Mouse (Mus musculus): ENCODE results near the gene Sohlh2. TPM values are rescaled to one million over a fixed set of nuclear protein-coding genes. Genes with fewer than 3 reads are reported as not detected.

The Sohlh2 gene
- polyA plus RNA-seq, 1 experiment, result not detected

DNA sequence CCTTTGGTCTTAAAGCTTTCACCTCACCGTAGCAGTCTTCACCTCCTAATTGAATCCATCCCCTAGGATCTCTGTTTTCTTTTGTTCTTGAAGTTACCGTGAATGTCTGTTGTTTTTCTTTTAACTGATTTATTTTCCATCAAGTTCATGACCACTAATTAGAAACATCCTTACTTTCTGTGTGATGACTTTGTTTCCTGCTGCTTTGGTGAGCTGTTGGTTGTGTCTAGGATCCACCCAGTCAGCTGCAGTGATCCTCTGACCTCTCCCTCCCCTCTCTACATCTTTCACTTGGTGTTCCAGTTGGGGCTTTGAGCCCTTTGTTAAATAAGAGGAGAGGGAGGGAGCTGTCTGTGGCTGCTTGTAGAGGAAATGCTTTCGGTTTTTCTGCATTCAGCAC lies 33.7 kb upstream of the Sohlh2 start:
- H3K4me3 ChIP-seq (ENCODE audit: extremely low read depth, insufficient read depth, insufficient read length), result no peak overlapping the region
- H3K4me1 ChIP-seq (ENCODE audit: control insufficient read depth, insufficient read depth, insufficient read length), result no peaks in the 10 kb centered on the region
- TF ChIP-seq POLR2A (IDR thresholded peaks at IDR 0.05; ENCODE audit: low read depth, low read length) (no peak), CTCF (IDR thresholded peaks at IDR 0.05; ENCODE audit: extremely low read depth, insufficient read depth, insufficient read length, insufficient replicate concordance) (no peak)
- no peak overlapping the region for H3K27ac ChIP-seq (ENCODE audit: insufficient read depth, low read length)
- H3K27me3 ChIP-seq (ENCODE audit: control insufficient read depth, insufficient read depth, low read length), result no peaks in the 10 kb centered on the region
- no peaks in the 10 kb centered on the region for H3K36me3 ChIP-seq (ENCODE audit: control insufficient read depth, insufficient read depth, low read length)
- no peak for DNase-seq (ENCODE audit: low read depth in 1 of 2, low spot score in 2 of 2)
- WGBS, result 50% methylated on average over 3 of the region's 3 CpGs

DNA sequence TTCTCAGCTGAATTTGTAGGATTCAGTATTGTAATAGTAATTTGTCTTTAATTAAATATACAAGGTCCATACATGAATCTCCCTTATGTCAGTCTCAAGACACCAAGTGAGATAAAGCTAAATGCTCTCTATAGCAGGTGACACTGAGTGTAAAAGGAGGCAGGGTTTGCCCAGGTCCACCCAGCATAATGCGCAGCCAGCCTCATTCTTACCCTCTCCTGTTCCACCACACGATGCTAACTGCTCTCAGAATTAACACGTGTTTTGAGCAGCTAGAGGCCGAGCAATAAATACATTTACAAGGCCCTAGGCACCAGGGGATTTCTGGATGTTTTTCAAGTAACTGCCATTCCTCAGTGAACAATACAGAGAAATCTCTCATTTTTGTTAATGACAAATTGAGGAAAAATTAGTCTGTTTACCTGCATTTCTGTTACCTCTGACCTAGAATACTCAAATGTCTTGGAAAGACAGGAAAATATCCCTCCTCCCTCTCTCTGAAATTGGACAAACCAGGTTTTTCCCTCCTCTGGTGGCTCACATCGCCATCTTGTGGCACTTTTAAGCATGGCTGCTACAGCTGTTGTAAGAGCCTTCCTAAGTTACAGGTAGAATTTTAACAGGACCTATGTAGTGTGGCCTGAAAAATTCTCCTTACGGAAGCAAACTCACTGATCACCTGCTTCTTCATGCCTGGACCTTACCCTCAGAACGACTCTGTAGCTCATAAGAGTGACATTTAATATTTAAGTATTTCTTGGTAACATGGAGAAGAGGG lies 30.0 kb upstream of the Sohlh2 start:
- WGBS, result 46% methylated on average over 7 of the region's 7 CpGs
- no peak for DNase-seq (ENCODE audit: low read depth in 1 of 2, low spot score in 2 of 2)

DNA sequence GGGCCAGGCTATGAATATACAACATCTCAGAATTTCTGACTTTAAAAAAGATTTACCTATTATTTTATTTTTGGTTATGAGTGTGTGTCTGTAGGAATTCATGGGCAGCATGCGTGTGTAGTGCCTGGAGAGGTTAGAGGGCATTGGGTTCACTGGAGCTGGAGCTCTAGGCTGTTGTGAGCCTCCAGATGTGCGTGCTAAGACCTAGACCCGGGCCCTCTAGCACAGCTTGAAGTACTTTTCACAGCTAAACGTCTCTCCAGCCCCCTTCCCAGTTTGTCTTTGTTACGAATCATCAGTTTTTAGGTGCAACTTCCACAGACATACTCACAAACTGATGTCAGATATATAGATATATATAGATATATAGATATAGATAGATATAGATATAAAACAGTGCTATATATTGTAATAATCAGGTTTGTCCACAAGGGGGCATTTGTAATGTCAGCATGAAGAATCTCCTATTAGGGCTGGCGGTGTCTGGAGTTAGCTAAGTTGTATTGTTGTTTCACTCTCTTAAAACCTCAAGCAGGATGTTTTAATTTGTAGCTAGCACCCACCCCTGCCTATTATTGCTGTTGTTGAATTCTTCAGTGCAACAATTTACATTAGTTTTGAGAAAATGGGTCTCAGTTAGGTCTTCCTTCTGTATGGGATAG lies 29.0 kb upstream of the Sohlh2 start:
- Histone ChIP-seq H3K27me3 (ENCODE audit: control insufficient read depth, insufficient read depth, low read length) (no peaks in the 10 kb centered on the region), H3K36me3 (ENCODE audit: control insufficient read depth, insufficient read depth, low read length) (no peaks in the 10 kb centered on the region), H3K4me3 (ENCODE audit: extremely low read depth, insufficient read depth, insufficient read length) (no peak overlapping the region), H3K4me1 (ENCODE audit: control insufficient read depth, insufficient read depth, insufficient read length) (no peaks in the 10 kb centered on the region), H3K27ac (ENCODE audit: insufficient read depth, low read length) (no peak overlapping the region)
- DNase-seq (ENCODE audit: low read depth in 1 of 2, low spot score in 2 of 2), result peak in 1 of 2 experiments; percentile 4
- no peak for TF ChIP-seq CTCF (IDR thresholded peaks at IDR 0.05; ENCODE audit: extremely low read depth, insufficient read depth, insufficient read length, insufficient replicate concordance)
- WGBS, result 70% methylated on average over 6 of the region's 6 CpGs

More for the DNA sequence above, 30.0 kb upstream of the Sohlh2 start:
- Histone ChIP-seq H3K36me3 (ENCODE audit: control insufficient read depth, insufficient read depth, low read length) (no peaks in the 10 kb centered on the region), H3K4me3 (ENCODE audit: extremely low read depth, insufficient read depth, insufficient read length) (no peak overlapping the region), H3K27ac (ENCODE audit: insufficient read depth, low read length) (no peak overlapping the region), H3K27me3 (ENCODE audit: control insufficient read depth, insufficient read depth, low read length) (no peaks in the 10 kb centered on the region), H3K4me1 (ENCODE audit: control insufficient read depth, insufficient read depth, insufficient read length) (no peaks in the 10 kb centered on the region)
- TF ChIP-seq CTCF (IDR thresholded peaks at IDR 0.05; ENCODE audit: extremely low read depth, insufficient read depth, insufficient read length, insufficient replicate concordance) (no peak; the same call in 1 of the 2 replicates), POLR2A (IDR thresholded peaks at IDR 0.05; ENCODE audit: low read depth, low read length) (no peak)

DNA sequence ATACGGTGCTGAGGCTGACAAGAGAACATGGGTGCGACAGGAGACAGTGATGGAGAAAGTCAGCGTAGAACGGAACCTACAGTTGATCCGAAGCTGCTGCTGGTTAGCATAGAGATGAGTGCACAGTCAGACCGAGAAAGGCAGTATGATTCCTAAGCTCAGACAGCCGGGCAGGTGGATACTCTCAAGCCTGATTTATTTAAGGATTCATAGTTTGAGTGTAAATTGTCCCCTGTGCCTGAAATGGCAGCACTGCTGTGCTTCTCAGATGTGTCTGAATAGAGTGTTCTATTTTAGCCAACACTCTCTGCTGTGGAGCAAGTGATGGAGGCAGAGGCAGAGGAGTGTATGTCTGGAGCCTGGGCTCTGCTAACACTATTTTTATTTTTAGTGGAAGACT lies 27.7 kb upstream of the Sohlh2 start:
- no peaks in the 10 kb centered on the region for H3K36me3 ChIP-seq (ENCODE audit: control insufficient read depth, insufficient read depth, low read length)
- DNase-seq (ENCODE audit: low read depth in 1 of 2, low spot score in 2 of 2), result no peak
- H3K4me3 ChIP-seq (ENCODE audit: extremely low read depth, insufficient read depth, insufficient read length), result no peak overlapping the region
- 90% methylated on average over 7 of the region's 7 CpGs for WGBS
- no peaks in the 10 kb centered on the region for H3K27me3 ChIP-seq (ENCODE audit: control insufficient read depth, insufficient read depth, low read length)
- TF ChIP-seq CTCF (IDR thresholded peaks at IDR 0.05; ENCODE audit: extremely low read depth, insufficient read depth, insufficient read length, insufficient replicate concordance) (no peak), POLR2A (IDR thresholded peaks at IDR 0.05; ENCODE audit: low read depth, low read length) (no peak)
- H3K4me1 ChIP-seq (ENCODE audit: control insufficient read depth, insufficient read depth, insufficient read length), result no peaks in the 10 kb centered on the region
- H3K27ac ChIP-seq (ENCODE audit: insufficient read depth, low read length), result no peak overlapping the region

DNA sequence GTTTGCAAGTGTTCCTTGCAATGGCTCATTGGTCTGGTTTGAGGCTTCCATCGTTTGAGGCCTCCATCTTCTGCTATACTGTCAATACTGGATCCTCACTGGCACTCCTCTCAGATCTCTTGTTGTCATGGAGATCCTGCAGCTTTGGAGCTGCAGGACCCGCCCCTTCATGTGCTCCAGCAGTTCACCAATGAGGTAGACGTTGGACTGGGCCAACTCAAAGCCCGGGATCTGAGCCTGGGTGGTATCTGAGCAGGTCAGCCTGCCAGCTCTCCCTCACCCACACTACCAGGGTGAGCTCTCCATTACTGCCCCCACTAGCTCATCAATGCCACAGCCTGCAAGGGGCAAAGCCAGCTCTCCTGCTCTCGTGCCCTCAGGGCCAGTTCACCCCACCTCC lies 24.4 kb upstream of the Sohlh2 start:
- WGBS, result 74% methylated on average over 5 of the region's 5 CpGs
- Histone ChIP-seq H3K27ac (ENCODE audit: insufficient read depth, low read length) (no peak overlapping the region), H3K4me3 (ENCODE audit: extremely low read depth, insufficient read depth, insufficient read length) (no peak overlapping the region), H3K27me3 (ENCODE audit: control insufficient read depth, insufficient read depth, low read length) (no peaks in the 10 kb centered on the region), H3K4me1 (ENCODE audit: control insufficient read depth, insufficient read depth, insufficient read length) (no peaks in the 10 kb centered on the region), H3K36me3 (ENCODE audit: control insufficient read depth, insufficient read depth, low read length) (no peaks in the 10 kb centered on the region)
- DNase-seq (ENCODE audit: low read depth in 1 of 2, low spot score in 2 of 2), result no peak
- TF ChIP-seq CTCF (IDR thresholded peaks at IDR 0.05; ENCODE audit: extremely low read depth, insufficient read depth, insufficient read length, insufficient replicate concordance) (no peak), POLR2A (IDR thresholded peaks at IDR 0.05; ENCODE audit: low read depth, low read length) (no peak)

DNA sequence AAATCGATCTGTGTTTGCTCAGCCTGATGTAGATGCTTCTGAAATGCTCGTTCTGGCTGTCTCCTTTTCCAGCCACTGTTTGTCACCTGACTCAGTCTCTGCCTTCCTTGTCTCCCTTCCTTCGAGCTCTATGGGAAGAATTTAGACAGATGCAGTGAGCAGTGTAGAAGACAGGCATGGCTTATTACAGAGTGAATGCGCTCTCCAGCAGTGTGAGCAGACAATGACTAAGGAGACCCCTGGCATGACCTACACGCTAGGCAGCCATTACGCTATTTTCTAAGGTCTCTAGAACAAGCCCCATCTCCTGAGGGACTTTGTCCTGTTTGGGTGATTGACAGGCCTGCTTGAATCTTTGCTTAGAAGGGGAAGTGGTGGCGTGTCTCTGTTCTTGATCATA lies 20.7 kb upstream of the Sohlh2 start:
- TF ChIP-seq CTCF (IDR thresholded peaks at IDR 0.05; ENCODE audit: extremely low read depth, insufficient read depth, insufficient read length, insufficient replicate concordance) (no peak), POLR2A (IDR thresholded peaks at IDR 0.05; ENCODE audit: low read depth, low read length) (no peak)
- Histone ChIP-seq H3K27ac (ENCODE audit: insufficient read depth, low read length) (no peak overlapping the region), H3K27me3 (ENCODE audit: control insufficient read depth, insufficient read depth, low read length) (no peaks in the 10 kb centered on the region), H3K4me3 (ENCODE audit: extremely low read depth, insufficient read depth, insufficient read length) (no peak overlapping the region), H3K36me3 (ENCODE audit: control insufficient read depth, insufficient read depth, low read length) (no peaks in the 10 kb centered on the region), H3K4me1 (ENCODE audit: control insufficient read depth, insufficient read depth, insufficient read length) (no peaks in the 10 kb centered on the region)
- WGBS, result 80% methylated on average over 7 of the region's 7 CpGs
- DNase-seq (ENCODE audit: low read depth in 1 of 2, low spot score in 2 of 2), result no peak

DNA sequence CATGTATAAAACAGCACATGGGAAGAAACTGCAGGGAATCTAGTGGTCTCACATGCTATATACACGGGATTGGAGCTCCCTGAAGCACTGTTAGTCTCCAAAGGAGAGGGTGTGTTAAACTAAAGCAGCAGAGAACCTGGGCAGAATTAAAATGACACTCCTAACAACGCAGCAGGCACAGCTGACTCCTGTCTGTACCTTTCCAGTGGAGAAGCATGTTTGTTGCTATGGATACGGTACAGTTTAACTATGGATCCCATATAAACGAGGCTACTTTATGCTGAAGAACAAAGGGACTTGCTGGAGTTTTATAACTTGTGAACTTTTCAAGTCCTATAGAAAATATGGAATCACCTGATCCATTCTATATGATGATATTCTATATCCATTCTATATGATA lies 18.3 kb upstream of the Sohlh2 start:
- Histone ChIP-seq H3K4me1 (ENCODE audit: control insufficient read depth, insufficient read depth, insufficient read length) (no peaks in the 10 kb centered on the region), H3K36me3 (ENCODE audit: control insufficient read depth, insufficient read depth, low read length) (no peaks in the 10 kb centered on the region), H3K27ac (ENCODE audit: insufficient read depth, low read length) (no peak overlapping the region), H3K27me3 (ENCODE audit: control insufficient read depth, insufficient read depth, low read length) (no peaks in the 10 kb centered on the region), H3K4me3 (ENCODE audit: extremely low read depth, insufficient read depth, insufficient read length) (no peak overlapping the region)
- WGBS, result 80% methylated on average over 4 of the region's 4 CpGs
- TF ChIP-seq POLR2A (IDR thresholded peaks at IDR 0.05; ENCODE audit: low read depth, low read length) (no peak), CTCF (IDR thresholded peaks at IDR 0.05; ENCODE audit: extremely low read depth, insufficient read depth, insufficient read length, insufficient replicate concordance) (no peak)
- no peak for DNase-seq (ENCODE audit: low read depth in 1 of 2, low spot score in 2 of 2)
